ENCODE assay signal across 8 mouse cellular contexts in the genomic region with DNA sequence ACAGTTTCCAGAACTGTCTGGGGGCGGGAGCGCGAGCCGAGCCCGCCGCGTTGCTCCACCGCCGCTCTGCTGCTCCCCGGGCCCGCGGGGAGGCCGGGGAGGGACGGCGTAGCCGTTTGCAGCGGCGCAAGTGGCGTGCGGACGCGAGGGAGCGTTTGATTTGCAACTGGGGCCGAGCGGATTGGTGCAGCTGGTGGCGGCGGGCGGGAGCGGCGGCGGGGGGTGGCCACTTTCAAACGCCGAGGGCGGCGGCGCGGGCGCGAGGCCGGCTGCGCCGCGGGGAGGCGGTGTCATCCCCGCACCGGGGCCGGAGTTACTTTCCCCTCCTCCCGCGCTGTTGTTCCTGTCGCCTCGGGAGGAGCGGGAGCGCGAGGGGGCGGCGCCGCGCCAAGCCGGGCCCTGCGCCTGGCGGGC. TPM values are rescaled to one million over a fixed set of nuclear protein-coding genes. Genes with fewer than 3 reads are reported as not detected.
A peak's percentile ranks its signal among the peaks of the same experiment; 100 is the strongest.
DNase-seq lines count a peak whose midpoint lies in the region; ATAC-seq lines count a peak whose summit lies in the region.

No protein-coding gene starts in this region.

- H3K36me3 ChIP-seq in hindbrain, embryonic 12.5 days: no peaks in the 10 kb centered on the region

- peaks cover 13% of the 10 kb centered on the region for H3K4me1 ChIP-seq in hindbrain, embryonic 12.5 days

- H3K27me3 ChIP-seq in hindbrain, embryonic 12.5 days: no peaks in the 10 kb centered on the region

- H3K4me2 ChIP-seq in hindbrain, embryonic 12.5 days (replicated peaks): peak overlapping the region; percentile 81

- WGBS in hindbrain, embryonic 12.5 days: under 1% methylated on average over 41 of the region's 61 CpGs

- ATAC-seq in hindbrain, embryonic 12.5 days (ENCODE audit: low FRiP score): peak; percentile 75

- H3K4me3 ChIP-seq in hindbrain, embryonic 12.5 days: peak overlapping the region; percentile 84

- no peaks in the 10 kb centered on the region for H3K9me3 ChIP-seq in hindbrain, embryonic 12.5 days (replicated peaks)

- peak; percentile 88 for DNase-seq in MN1 (ENCODE audit: low spot score)
- peak; percentile 86 for DNase-seq in cerebellum, adult 9-11 months
- peak; percentile 76 to 85 for DNase-seq in frontal cortex, postnatal 10 days (ENCODE audit: low spot score in 2 of 2)
- peak; percentile 65 to 77 for DNase-seq in layer of hippocampus, postnatal 25 days (ENCODE audit: extremely low spot score in 1 of 2, low spot score in 1 of 2)
- DNase-seq in lung, postnatal 14 days: peak; percentile 79
- peak; percentile 62 for DNase-seq in retina, adult 2 months (ENCODE audit: low read depth, low spot score)
- DNase-seq in thymus, postnatal 25 days: peak; percentile 75

- H3K27ac ChIP-seq in hindbrain, embryonic 12.5 days: peak overlapping the region; percentile 98

- peak overlapping the region; percentile 84 for H3K9ac ChIP-seq in hindbrain, embryonic 12.5 days

RNA-seq across cellular contexts. Expression of a gene that starts 9.9 kb away (rescaled TPM):
- polyA plus RNA-seq in hindbrain, embryonic 12.5 days (2016; fragmentation: Nextera tagmentation; extraction: Ambion mirVana): 14.7 and 16.0 TPM in 2 replicates
- total RNA-seq in layer of hippocampus, postnatal 25 days (2021): 10 to 100 TPM; 23.9 to 26.7 TPM

Comparison
In these comparisons a context has a peak if more than half of its experiments do, and no peak if none do; other contexts are left out.
1. Peak in every context shown above with its lines: DNase-seq, ATAC-seq, H3K4me3 ChIP-seq and H3K27ac ChIP-seq.